Mouse (Mus musculus) layer of hippocampus, adult 18-20 months (tissue): ENCODE results near the gene Atp4b. TPM values are rescaled to one million over a fixed set of nuclear protein-coding genes. Genes with fewer than 3 reads are reported as not detected.
"Not testable (repeated sequence)": the region's sequence is repeated elsewhere in the genome, so short reads cannot be mapped to it uniquely, and the experiment has no call there.

Source experiments
- DNase-seq, 2 experiments: peaks; one replicate each; pipeline ENCODE4 v3.0.0; 2022; ENCODE audit warnings: low spot score in 2 of 2
- total RNA-seq, 2 experiments: library from RNA; stranded (reverse); gene quantifications; 2 replicates each; pipeline ENCODE4 v1.2.3; 2021

Gene Atp4b
- total RNA-seq, 2 experiments from 2014 or later, result not detected

- no peak for DNase-seq
These were observed 10.3 kb downstream of the Atp4b start for GRCm38 (mm10) chr8:13386366-13386765.

GRCm38 (mm10) chr8:13382999-13383398, 13.6 kb downstream of the Atp4b start:
- no peak for DNase-seq

- no peak for DNase-seq
These were observed 14.1 kb downstream of the Atp4b start for GRCm38 (mm10) chr8:13382536-13382935.

- DNase-seq, result no peak
These were observed 15.0 kb downstream of the Atp4b start for GRCm38 (mm10) chr8:13381630-13382029.

- no peak for DNase-seq
These were observed 23.4 kb downstream of the Atp4b start for GRCm38 (mm10) chr8:13373151-13373662.

- DNase-seq, result no peak
These were observed 34.8 kb downstream of the Atp4b start for GRCm38 (mm10) chr8:13361865-13362264.

GRCm38 (mm10) chr8:13360213-13360612, 36.4 kb downstream of the Atp4b start:
- DNase-seq, result no peak

GRCm38 (mm10) chr8:13356681-13357080, 39.9 kb downstream of the Atp4b start:
- no peak for DNase-seq

- DNase-seq, result no peak
These were observed 40.4 kb downstream of the Atp4b start for GRCm38 (mm10) chr8:13356221-13356620.

GRCm38 (mm10) chr8:13353883-13354282, 42.7 kb downstream of the Atp4b start:
- DNase-seq, result no peak

GRCm38 (mm10) chr8:13353155-13353833, 43.3 kb downstream of the Atp4b start:
- peak in 1 of 2 experiments; percentile 35 for DNase-seq

GRCm38 (mm10) chr8:13352601-13353000, 44.0 kb downstream of the Atp4b start:
- no peak for DNase-seq

GRCm38 (mm10) chr8:13351593-13351992, 45.0 kb downstream of the Atp4b start:
- no peak for DNase-seq

GRCm38 (mm10) chr8:13350052-13350451, 46.6 kb downstream of the Atp4b start:
- DNase-seq, result no peak

GRCm38 (mm10) chr8:13343134-13343533, 53.5 kb downstream of the Atp4b start:
- DNase-seq, result no peak

- no peak for DNase-seq
These were observed 54.3 kb downstream of the Atp4b start for GRCm38 (mm10) chr8:13342340-13342739.

GRCm38 (mm10) chr8:13340650-13341049, 56.0 kb downstream of the Atp4b start:
- no peak for DNase-seq

GRCm38 (mm10) chr8:13339646-13339990, 57.0 kb downstream of the Atp4b start:
- DNase-seq, result no peak

- DNase-seq, result no peak
These were observed 57.6 kb downstream of the Atp4b start for GRCm38 (mm10) chr8:13338901-13339645.

GRCm38 (mm10) chr8:13338255-13338860, 58.3 kb downstream of the Atp4b start, which contains the start of gene Tfdp1:
Gene Tfdp1 (plus strand): TSS chr8:13338751.
- DNase-seq, result peak; percentile 77 to 79

GRCm38 (mm10) chr8:13337678-13338077, 58.9 kb downstream of the Atp4b start:
- DNase-seq, result no peak

- DNase-seq, result not testable (repeated sequence)
These were observed 59.4 kb downstream of the Atp4b start for GRCm38 (mm10) chr8:13337245-13337644.
